Mouse (Mus musculus): ENCODE results near the gene Dok3. TPM values are rescaled to one million over a fixed set of nuclear protein-coding genes. Genes with fewer than 3 reads are reported as not detected.
A peak's percentile ranks its signal among the peaks of the same experiment; 100 is the strongest.

Gene Dok3
- total RNA-seq, 2 experiments from 2014 or later: 3.1 to 3.3 TPM

- no peak for DNase-seq (ENCODE audit: low spot score in 2 of 2)
Measured at GRCm38 (mm10) chr13:55542891-55543290, 13.8 kb upstream of the Dok3 start.

DNA sequence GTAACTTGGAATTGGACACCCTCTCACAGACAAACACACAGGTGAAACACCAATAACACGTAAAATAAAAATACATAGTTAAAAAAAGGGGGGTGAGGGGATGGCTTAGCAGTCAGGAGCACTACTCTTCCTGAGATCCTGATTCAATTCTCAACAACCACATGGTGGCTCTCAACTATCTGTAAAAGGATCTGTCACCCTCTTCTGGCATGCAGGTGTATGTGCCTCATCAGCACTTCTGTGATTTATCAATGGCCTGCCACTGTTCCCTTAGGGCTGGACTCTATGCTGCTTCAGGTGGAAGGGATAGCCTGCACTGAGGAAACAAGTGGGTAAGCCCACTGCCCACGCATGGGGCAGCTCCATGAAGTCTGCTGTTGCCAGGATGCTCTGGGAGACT is 11.8 kb upstream of the Dok3 start:
- DNase-seq (ENCODE audit: low spot score in 2 of 2): no peak

DNA sequence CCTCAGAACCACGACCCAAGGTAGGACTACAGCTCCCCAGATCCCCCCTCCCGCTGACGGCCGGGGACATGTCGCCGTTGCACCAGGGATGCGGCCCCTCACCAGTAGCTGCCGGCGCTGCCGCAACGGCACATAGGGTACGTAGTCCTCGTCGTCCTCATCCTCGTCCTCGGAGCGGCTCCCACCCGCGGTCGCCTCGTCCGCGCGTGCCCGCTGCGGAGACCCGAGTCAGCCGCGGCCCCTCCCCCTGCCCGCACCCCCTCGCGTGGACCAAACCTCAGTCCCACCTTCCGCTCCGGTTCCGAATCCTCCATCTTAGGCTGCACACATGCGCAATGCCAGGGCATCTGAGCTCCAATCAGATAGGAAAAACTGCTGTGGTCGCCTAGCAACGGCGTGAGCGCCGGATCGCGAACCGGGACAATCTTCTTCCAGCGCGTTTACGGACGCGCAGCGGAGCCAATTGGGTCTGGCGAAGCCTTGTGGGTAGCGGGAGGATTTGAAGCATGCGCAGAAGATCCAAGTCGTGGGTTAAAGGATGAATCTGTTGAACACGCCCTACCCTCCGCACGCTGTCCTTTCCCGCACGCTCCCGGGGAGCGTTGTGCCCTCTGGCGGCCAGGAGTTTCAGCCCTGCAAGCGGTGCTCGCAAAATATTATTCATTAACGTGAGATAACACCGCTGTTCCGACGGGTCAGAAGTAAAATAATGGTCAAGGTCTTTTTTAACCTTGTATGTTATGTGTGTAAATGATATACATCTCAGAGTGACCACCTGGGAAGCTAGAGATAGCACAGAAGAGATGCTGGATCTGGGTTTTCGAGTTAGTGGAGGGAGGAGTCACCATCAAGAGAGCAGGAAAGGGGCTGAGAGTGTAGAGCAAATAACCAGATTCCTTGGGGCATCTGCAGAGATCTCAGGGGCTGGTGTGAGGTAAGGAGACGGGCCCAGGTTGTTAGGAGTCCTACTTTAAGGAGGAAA is 7.4 kb upstream of the Dok3 start, which contains the start of gene Ddx41:
TSS of gene Ddx41 (minus strand) at position 465 of the 982 bp plus-strand sequence.
- DNase-seq (ENCODE audit: low spot score in 2 of 2): peak; percentile 96 to 97

DNA sequence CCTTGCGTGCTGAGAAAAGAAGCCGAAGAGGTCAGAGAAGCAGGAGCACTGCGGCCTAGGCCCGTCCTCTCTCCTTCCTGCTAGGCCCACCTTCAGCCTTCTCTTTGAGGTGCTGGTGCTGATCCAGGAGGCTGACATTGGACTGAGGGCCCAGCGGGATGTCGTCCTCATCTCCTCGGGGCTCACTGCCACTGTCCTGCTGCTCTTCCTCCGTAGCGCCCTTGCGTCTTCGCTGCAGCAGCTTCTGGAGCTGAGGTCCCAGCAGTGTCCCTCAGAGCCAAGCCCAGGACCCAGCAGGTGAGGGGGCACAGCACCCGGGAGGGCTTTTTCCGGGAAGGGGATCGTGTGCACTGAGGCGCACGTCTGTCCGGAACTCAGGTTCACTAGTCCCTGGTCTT is 6.7 kb upstream of the Dok3 start:
- no peak for DNase-seq (ENCODE audit: low spot score in 2 of 2)

DNA sequence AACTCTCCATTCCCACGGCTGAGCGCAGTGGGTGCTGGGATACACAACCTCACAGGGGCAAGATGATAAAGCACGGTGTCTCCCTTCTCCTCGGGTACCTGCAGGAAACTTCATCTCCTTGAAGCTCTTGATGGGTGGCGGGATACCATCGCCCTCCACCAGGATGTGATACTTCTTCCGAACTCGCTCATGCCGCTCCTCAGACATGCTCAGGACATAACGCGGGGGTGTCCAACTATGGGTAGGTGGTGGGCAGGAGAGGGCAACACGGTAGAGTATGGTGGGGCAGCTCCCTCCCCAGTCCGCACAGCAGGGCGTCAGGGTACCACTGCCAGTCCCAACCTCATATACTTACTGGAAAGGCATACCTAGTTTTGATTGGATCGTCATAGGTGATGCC is 6.1 kb upstream of the Dok3 start:
- no peak for DNase-seq (ENCODE audit: low spot score in 2 of 2)

GRCm38 (mm10) chr13:55527834-55528772 is 993 bp downstream of the Dok3 start:
- DNase-seq (ENCODE audit: low spot score in 2 of 2): no peak

GRCm38 (mm10) chr13:55527212-55527611 is 1.9 kb downstream of the Dok3 start:
- no peak for DNase-seq (ENCODE audit: low spot score in 2 of 2)

DNA sequence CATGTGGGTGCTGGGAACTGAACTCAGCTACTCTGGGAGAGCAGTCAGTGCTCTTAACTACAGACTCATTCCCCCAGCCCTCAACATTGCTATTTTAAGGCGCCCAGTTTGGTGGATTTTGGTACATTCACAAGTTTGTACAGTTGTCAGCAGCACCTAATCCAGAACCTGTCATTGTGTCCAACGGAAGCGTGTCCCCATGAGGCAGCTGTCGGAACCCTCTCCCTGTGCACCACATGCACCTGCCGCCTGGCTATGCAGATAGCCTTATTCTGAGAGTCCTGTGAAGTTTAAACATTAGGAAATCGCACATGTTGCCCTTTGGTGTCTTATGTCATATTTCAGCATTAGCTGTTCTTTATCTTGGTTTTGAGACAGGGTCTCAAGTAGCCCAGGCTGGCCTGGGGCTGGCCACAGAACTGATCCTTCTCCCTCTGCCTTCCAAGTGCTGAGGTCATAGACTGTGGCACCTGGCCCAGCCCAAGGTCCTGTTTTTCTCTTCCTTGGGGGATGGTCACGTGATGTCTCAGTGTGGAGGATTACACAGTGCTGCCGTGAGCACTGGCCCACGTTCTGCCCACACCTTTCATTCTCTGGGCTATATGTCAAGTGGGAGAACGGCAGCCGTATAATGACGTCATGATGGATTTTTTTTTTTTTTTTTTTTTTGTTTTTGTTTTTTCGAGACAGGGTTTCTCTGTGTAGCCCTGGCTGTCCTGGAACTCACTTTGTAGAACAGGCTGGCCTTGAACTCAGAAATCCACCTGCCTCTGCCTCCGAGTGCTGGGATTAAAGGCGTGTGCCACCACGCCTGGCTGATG is 3.2 kb downstream of the Dok3 start:
- no peak for DNase-seq (ENCODE audit: low spot score in 2 of 2)

GRCm38 (mm10) chr13:55523951-55524600 is 5.0 kb downstream of the Dok3 start:
- DNase-seq (ENCODE audit: low spot score in 2 of 2): no peak

GRCm38 (mm10) chr13:55523278-55523677 is 5.8 kb downstream of the Dok3 start:
- DNase-seq (ENCODE audit: low spot score in 2 of 2): peak in 1 of 2 experiments; percentile 24

GRCm38 (mm10) chr13:55522730-55523129 is 6.4 kb downstream of the Dok3 start:
- DNase-seq (ENCODE audit: low spot score in 2 of 2): peak in 1 of 2 experiments; percentile 43

DNA sequence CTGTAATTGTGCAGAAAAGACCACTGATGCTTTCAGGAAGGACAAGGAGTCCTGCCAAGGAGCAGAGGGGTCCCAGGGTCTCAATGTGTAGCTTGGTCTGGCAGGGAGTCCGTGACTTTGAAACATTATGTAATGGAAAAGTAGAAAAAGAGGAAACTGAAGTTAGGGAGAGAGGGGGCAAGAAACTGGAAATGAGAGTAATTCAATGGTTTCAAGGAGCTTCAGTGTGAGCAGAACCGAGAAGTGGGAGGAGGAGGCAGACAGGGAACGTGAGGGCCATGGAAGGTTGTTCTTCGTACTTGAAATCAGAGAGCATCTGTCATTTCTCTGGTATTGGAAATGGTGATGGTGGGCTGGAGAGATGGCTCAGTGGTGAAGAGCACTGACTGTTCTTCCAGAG is 9.5 kb downstream of the Dok3 start:
- DNase-seq (ENCODE audit: low spot score in 2 of 2): no peak

DNA sequence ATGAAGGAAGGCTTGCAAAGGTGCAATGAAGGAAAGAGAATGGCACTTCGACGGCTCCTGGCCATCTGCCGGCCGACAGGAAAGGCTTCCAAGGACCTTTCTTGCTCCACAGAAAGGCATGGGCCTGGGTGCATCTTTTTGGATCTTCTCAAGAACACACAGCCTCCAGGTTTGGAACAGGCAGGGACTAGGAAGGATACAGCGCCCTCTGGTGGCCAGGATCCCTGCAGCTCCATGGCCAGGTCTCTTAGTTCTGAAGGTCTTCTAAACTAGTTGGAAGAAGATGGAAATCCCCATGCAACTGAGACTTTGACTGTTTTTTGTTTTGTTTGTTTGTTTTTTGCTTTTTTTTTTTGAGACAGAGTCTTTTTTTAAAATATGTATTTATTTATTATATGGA is 12.1 kb downstream of the Dok3 start:
- DNase-seq (ENCODE audit: low spot score in 2 of 2): peak; percentile 75 to 89

DNA sequence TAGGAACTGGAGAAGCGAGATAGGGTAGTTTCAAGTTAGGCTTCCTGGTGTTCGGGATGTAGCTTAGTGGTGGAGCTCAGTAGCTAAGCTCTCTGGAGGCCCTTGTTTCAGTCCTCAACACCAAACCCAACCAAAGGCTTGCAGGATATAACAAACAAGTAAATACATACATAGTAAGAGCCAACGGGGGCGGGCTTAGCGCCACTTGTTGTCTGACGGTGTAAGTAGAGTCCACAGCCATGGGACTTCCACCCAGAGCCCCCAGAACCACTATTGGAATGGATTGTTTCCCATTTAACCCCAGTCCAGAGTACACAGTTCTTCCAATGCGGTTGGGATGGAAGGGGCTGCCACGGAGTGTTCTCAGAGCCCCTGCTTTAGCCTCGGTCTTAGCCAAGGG is 15.3 kb downstream of the Dok3 start:
- no peak for DNase-seq (ENCODE audit: low spot score in 2 of 2)

DNA sequence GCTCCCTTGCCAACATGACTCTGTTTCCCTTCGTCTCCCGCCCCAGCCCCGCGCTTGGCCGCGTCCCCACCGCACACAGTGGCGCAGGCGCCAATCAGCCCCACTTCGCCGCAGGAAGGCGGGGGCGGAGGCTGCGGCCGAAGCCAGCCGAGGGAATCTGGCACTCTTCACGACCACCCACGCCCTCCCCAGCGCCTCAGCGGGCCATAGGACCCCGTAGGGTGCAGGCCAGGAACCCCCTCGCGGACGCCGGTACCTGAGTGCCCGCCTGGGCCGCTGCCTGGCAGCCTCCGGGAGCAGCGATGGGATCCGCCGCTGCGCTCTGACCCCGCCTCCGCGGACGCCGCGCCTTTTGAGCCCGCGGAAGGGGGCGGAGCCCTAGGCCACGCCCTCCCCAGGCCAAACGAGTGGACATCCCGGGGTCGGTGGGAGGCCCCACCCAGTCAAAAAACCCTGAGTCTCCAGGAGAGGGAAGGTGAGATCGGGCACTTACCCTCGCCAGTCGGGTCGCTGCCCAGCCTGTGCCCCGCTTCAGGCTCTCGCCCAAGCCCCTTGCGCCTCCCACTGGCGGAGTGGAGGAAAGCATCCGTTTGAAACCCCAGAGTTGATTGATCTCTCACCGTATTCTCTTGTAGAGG is 15.9 kb downstream of the Dok3 start, which contains the start of gene Pdlim7:
TSS of gene Pdlim7 (minus strand) at position 566 of the 638 bp plus-strand sequence.
- DNase-seq (ENCODE audit: low spot score in 2 of 2): peak; percentile 86 to 94

- DNase-seq (ENCODE audit: low spot score in 2 of 2): peak; percentile 47 to 67
Measured at GRCm38 (mm10) chr13:55512379-55513031, 16.6 kb downstream of the Dok3 start.

- no peak for DNase-seq (ENCODE audit: low spot score in 2 of 2)
Measured at GRCm38 (mm10) chr13:55511492-55511861, 17.6 kb downstream of the Dok3 start.

DNA sequence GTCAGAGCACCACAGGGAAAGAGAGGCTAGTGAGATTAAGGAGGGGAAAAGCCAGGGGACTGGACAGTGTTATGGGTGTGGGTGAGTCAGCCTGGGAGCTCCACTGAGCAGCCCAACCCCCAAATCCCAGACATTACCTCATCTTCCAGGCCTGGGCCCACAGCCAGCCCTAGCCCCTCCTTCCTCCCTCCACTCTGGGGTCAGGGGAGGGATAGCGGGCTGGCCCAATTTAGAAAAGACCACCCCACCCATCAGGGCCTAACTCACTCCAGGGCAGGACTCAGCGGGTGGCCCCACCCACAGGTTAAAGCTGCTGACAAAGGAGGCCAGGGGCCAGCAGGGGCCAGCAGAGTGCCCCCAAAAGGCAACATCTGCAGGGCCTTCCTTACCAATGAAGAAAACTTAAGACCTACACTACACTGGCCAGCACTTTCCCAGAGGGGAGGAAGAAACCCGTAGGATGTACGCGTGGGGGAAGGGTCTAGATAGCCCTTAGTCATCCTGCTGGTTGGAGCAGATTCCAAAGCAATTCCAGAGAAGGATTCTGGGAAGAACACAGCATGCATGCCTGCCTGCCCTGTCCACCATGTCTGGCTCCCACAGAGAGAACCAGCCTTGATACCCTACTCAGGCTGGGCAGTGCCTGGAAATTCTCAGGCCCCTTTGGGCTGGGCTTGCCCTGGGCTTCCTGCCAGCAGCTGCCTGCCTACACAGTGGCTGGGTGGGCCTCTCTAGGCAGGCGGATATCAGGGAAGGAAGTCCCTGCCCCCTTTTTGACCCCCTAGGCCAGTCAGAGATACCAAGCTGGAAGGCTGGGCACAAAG is 18.2 kb downstream of the Dok3 start:
- DNase-seq (ENCODE audit: low spot score in 2 of 2): peak; percentile 82 to 87

Data from gastrocnemius, postnatal 4 days (tissue).